Mouse (Mus musculus) embryonic fibroblast, embryonic 13.5 days (primary cell): ENCODE measurements around the gene Olfr612.

Experiments
- CTCF ChIP-seq: IDR thresholded peaks from 2 replicates; pipeline ENCODE4 v1.5.1; 2011; ENCODE audit warnings: mild to moderate bottlenecking, control low read depth, low read length, moderate library complexity, borderline replicate concordance; ENCODE audit not compliant: insufficient read depth
- POLR2A ChIP-seq: IDR thresholded peaks from 2 replicates; pipeline ENCODE4 v1.6.1; 2011; ENCODE audit warnings: low read depth, mild to moderate bottlenecking, control low read depth, low read length, moderate library complexity

DNA sequence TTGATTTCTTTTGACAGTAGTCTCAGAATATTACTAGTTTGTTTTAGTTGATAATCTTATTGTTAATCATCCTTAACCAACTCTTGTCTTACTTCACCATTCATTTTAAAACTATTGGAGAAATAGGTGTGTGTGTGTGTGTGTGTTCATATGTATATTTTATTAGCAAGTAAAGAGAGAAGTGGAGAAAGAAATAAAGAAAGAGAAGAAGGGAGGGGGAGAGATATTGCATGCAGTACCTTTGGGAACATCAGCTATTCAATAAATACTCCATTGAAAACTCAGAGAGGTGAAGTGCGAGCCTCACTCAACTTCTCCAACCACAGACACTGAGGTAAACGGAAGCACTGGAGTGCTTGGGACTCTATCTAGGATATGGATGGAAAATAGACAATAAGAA, 13.3 kb upstream of the Olfr612 start, which contains the start of gene Olfr615:
- TF ChIP-seq CTCF (no peak), POLR2A (no peak)
